Mouse (Mus musculus): ENCODE measurements around the gene 4930432M17Rik.

GRCm38 (mm10) chr3:121713816-121714215, 43.3 kb downstream of the 4930432M17Rik start:
- TF ChIP-seq POLR2A (IDR thresholded peaks at IDR 0.05; ENCODE audit: insufficient read depth, low read depth, low read length) = no peak
- TF ChIP-seq CTCF (IDR thresholded peaks at IDR 0.05) = no peak
